Mouse (Mus musculus) intestine, embryonic 14.5 days (tissue): ENCODE measurements around the gene Grin3b. TPM values are rescaled to one million over a fixed set of nuclear protein-coding genes. Genes with fewer than 3 reads are reported as not detected.

Source experiments
- ATAC-seq: fragments of 200-750 bp; cut with Nextera tagmentation; replicated peaks from 2 replicates; pipeline ENCODE4 v1.8.0; 2017; ENCODE audit warnings: low read depth, moderate number of reproducible peaks, moderate TSS enrichment, moderate library complexity; ENCODE audit not compliant: low FRiP score, low TSS enrichment
- DNase-seq: peaks from one replicate; pipeline ENCODE4 v3.0.0-alpha.2; 2018; ENCODE audit warnings: low spot score
- H3K27ac ChIP-seq: fragments of 300-500 bp; sonication (generic); 2 replicates; pipeline ENCODE4 v1.5.1; 2014; ENCODE audit warnings: low read depth, mild to moderate bottlenecking, control low read depth
- H3K27me3 ChIP-seq: fragments of 300-500 bp; sonication (generic); replicated peaks from 2 replicates; pipeline ENCODE4 v1.6.1; 2014; ENCODE audit warnings: low read length, control low read depth; ENCODE audit not compliant: control insufficient read depth, insufficient read depth
- H3K36me3 ChIP-seq: fragments of 300-500 bp; sonication (generic); 2 replicates; pipeline ENCODE4 v1.6.1; 2014; ENCODE audit warnings: low read length, control low read depth; ENCODE audit not compliant: control insufficient read depth, insufficient read depth
- H3K4me1 ChIP-seq: fragments of 300-500 bp; sonication (generic); replicated peaks from 2 replicates; pipeline ENCODE4 v1.6.1; 2014; ENCODE audit warnings: low read length, control low read depth, mixed read lengths; ENCODE audit not compliant: control insufficient read depth, insufficient read depth
- H3K4me2 ChIP-seq: fragments of 300-500 bp; sonication (generic); 2 replicates; pipeline ENCODE4 v1.6.1; 2014; ENCODE audit warnings: low read length
- H3K4me3 ChIP-seq: fragments of 300-500 bp; sonication (generic); 2 replicates; pipeline ENCODE4 v1.5.1; 2014; ENCODE audit warnings: low read depth, low read length, control low read depth, mixed read lengths
- H3K9ac ChIP-seq: fragments of 300-500 bp; sonication (generic); 2 replicates; pipeline ENCODE4 v1.6.1; 2014; ENCODE audit warnings: mild to moderate bottlenecking, low read length
- H3K9me3 ChIP-seq: fragments of 300-500 bp; sonication (generic); 2 replicates; pipeline ENCODE4 v1.6.1; 2016; ENCODE audit warnings: low read length, control low read depth; ENCODE audit not compliant: control insufficient read depth
- WGBS: fragments of 180-500 bp; shearing (Covaris S2); extraction: QIAGEN DNeasy Blood & Tissue Kit; methylation state at CpG from one replicate; pipeline ENCODE4 v1.1.7; 2014; 5-methylcytosine and 5-hydroxymethylcytosine counted together
- polyA plus RNA-seq: library from polyadenylated mRNA; unstranded; fragments of >200 nt; fragmentation: Nextera tagmentation; extraction: Ambion mirVana; gene quantifications from 2 replicates; pipeline ENCODE4 v1.2.1, GENCODE M21; 2014

The Grin3b gene
- polyA plus RNA-seq, 1 experiment from 2014 or later = 0.28 TPM

- Histone ChIP-seq H3K27ac (no peak overlapping the region), H3K36me3 (0 out of 2 replicates have a peak, but pooled peaks cover 3% of the 10 kb centered on the region), H3K4me3 (no peak overlapping the region), H3K4me1 (peaks cover 14% of the 10 kb centered on the region; the same call in 1 of the 2 replicates), H3K9ac (no peak overlapping the region), H3K4me2 (no peak overlapping the region), H3K27me3 (peaks cover 29% of the 10 kb centered on the region), H3K9me3 (no peaks in the 10 kb centered on the region)
- ATAC-seq (no peak), DNase-seq (no peak)
- WGBS = 74% methylated on average over 3 of the region's 3 CpGs
Measured at GRCm38 (mm10) chr10:80017361-80017760, 46.8 kb downstream of the Grin3b start.

- Histone ChIP-seq H3K4me2 (no peak overlapping the region), H3K27me3 (peaks cover 27% of the 10 kb centered on the region), H3K4me1 (peaks cover 14% of the 10 kb centered on the region; the same call in 1 of the 2 replicates), H3K36me3 (0 out of 2 replicates have a peak, but pooled peaks cover 3% of the 10 kb centered on the region), H3K27ac (no peak overlapping the region), H3K9me3 (no peaks in the 10 kb centered on the region), H3K9ac (no peak overlapping the region), H3K4me3 (no peak overlapping the region)
- DNase-seq = no peak
- ATAC-seq = no peak
- WGBS = 84% methylated on average over 14 of the region's 14 CpGs
Measured at GRCm38 (mm10) chr10:80017771-80018170, 47.3 kb downstream of the Grin3b start.

- H3K4me3 ChIP-seq = no peak overlapping the region
- no peak overlapping the region for H3K9ac ChIP-seq
Measured at GRCm38 (mm10) chr10:80018739-80019297, 48.3 kb downstream of the Grin3b start.

GRCm38 (mm10) chr10:80019471-80020131, 49.1 kb downstream of the Grin3b start:
- Histone ChIP-seq H3K4me2 (peak overlapping the region; percentile 47), H3K4me3 (peak overlapping the region; percentile 27), H3K9ac (peak overlapping the region; percentile 53), H3K9me3 (no peaks in the 10 kb centered on the region), H3K27ac (peak overlapping the region; percentile 52), H3K4me1 (peaks cover 14% of the 10 kb centered on the region; the same call in 1 of the 2 replicates), H3K36me3 (0 out of 2 replicates have a peak, but pooled peaks cover 3% of the 10 kb centered on the region), H3K27me3 (peaks cover 9% of the 10 kb centered on the region)
- WGBS = 8% methylated on average over 20 of the region's 20 CpGs
- ATAC-seq (peak; percentile 75), DNase-seq (peak; percentile 71)

More at GRCm38 (mm10) chr10:80018739-80019297, 48.3 kb downstream of the Grin3b start:
- H3K27me3 ChIP-seq = peaks cover 17% of the 10 kb centered on the region
- WGBS = 6% methylated on average over 14 of the region's 15 CpGs
- no peak overlapping the region; the same call in 1 of the 2 replicates for H3K27ac ChIP-seq
- 0 out of 2 replicates have a peak, but pooled peaks cover 3% of the 10 kb centered on the region for H3K36me3 ChIP-seq
- DNase-seq (peak; percentile 70), ATAC-seq (peak; percentile 61)
- H3K4me2 ChIP-seq = peak overlapping the region; percentile 47
- H3K4me1 ChIP-seq = peaks cover 14% of the 10 kb centered on the region; the same call in 1 of the 2 replicates
- H3K9me3 ChIP-seq = no peaks in the 10 kb centered on the region

- Histone ChIP-seq H3K27me3 (peaks cover 4% of the 10 kb centered on the region; the same call in 1 of the 2 replicates), H3K4me3 (peak overlapping the region; percentile 27), H3K27ac (peak overlapping the region; percentile 52; the same call in 1 of the 2 replicates), H3K9me3 (no peaks in the 10 kb centered on the region), H3K36me3 (0 out of 2 replicates have a peak, but pooled peaks cover 3% of the 10 kb centered on the region), H3K4me1 (peaks cover 14% of the 10 kb centered on the region; the same call in 1 of the 2 replicates), H3K4me2 (peak overlapping the region; percentile 47), H3K9ac (peak overlapping the region; percentile 53)
- ATAC-seq = no peak; the same call in 1 of the 2 replicates
- DNase-seq = no peak
- WGBS = 35% methylated on average over 11 of the region's 11 CpGs
Measured at GRCm38 (mm10) chr10:80020191-80020590, 49.7 kb downstream of the Grin3b start.

GRCm38 (mm10) chr10:80020603-80021319, 50.2 kb downstream of the Grin3b start:
- H3K4me3 ChIP-seq = no peak overlapping the region
- peak overlapping the region; percentile 47 for H3K4me2 ChIP-seq

GRCm38 (mm10) chr10:80021320-80021641, 50.8 kb downstream of the Grin3b start:
- Histone ChIP-seq H3K4me2 (no peak overlapping the region), H3K27ac (no peak overlapping the region), H3K9ac (no peak overlapping the region), H3K4me1 (peaks cover 14% of the 10 kb centered on the region; the same call in 1 of the 2 replicates), H3K4me3 (no peak overlapping the region), H3K27me3 (0 out of 2 replicates have a peak, but pooled peaks cover under 1% of the 10 kb centered on the region), H3K36me3 (0 out of 2 replicates have a peak, but pooled peaks cover 3% of the 10 kb centered on the region), H3K9me3 (no peaks in the 10 kb centered on the region)
- WGBS = 87% methylated on average over 13 of the region's 13 CpGs
- ATAC-seq = no peak
- no peak for DNase-seq

More at GRCm38 (mm10) chr10:80020603-80021319, 50.2 kb downstream of the Grin3b start:
- Histone ChIP-seq H3K27ac (no peak overlapping the region), H3K9me3 (no peaks in the 10 kb centered on the region), H3K27me3 (peaks cover 4% of the 10 kb centered on the region; the same call in 1 of the 2 replicates), H3K9ac (no peak overlapping the region), H3K4me1 (peaks cover 14% of the 10 kb centered on the region; the same call in 1 of the 2 replicates), H3K36me3 (0 out of 2 replicates have a peak, but pooled peaks cover 3% of the 10 kb centered on the region)
- ATAC-seq = no peak
- 87% methylated on average over 18 of the region's 18 CpGs for WGBS
- no peak for DNase-seq

GRCm38 (mm10) chr10:80022164-80022563, 51.6 kb downstream of the Grin3b start:
- Histone ChIP-seq H3K4me3 (no peak overlapping the region), H3K4me2 (no peak overlapping the region), H3K27me3 (no peaks in the 10 kb centered on the region), H3K9ac (no peak overlapping the region), H3K36me3 (0 out of 2 replicates have a peak, but pooled peaks cover 3% of the 10 kb centered on the region), H3K4me1 (peaks cover 14% of the 10 kb centered on the region; the same call in 1 of the 2 replicates), H3K27ac (no peak overlapping the region), H3K9me3 (no peaks in the 10 kb centered on the region)
- no peak for DNase-seq
- ATAC-seq = no peak
- WGBS = 94% methylated on average over 12 of the region's 12 CpGs
